Mouse (Mus musculus) heart, embryonic 16.5 days (tissue): Measurements from ENCODE around the gene Nfyc. TPM values are rescaled to one million over a fixed set of nuclear protein-coding genes. Genes with fewer than 3 reads are reported as not detected.

Source experiments
- ATAC-seq: fragments of 200-750 bp; cut with Nextera tagmentation; replicated peaks from 2 replicates; pipeline ENCODE4 v1.8.0; 2017; ENCODE audit warnings: moderate number of reproducible peaks; ENCODE audit not compliant: insufficient read depth, low FRiP score; ENCODE audit errors: extremely low read depth
- H3K27ac ChIP-seq: fragments of 300-500 bp; sonication (generic); 2 replicates; pipeline ENCODE4 v1.5.1; 2014; ENCODE audit warnings: mild to moderate bottlenecking, low read length, control low read depth, moderate library complexity
- H3K27me3 ChIP-seq: fragments of 300-500 bp; sonication (generic); 2 replicates; pipeline ENCODE4 v1.6.1; 2014; ENCODE audit warnings: low read length, mixed read lengths; ENCODE audit not compliant: control insufficient read depth, insufficient read depth
- H3K36me3 ChIP-seq: fragments of 300-500 bp; sonication (generic); 2 replicates; pipeline ENCODE4 v1.6.1; 2014; ENCODE audit not compliant: control insufficient read depth, insufficient read depth
- H3K4me1 ChIP-seq: fragments of 300-500 bp; sonication (generic); 2 replicates; pipeline ENCODE4 v1.6.1; 2014; ENCODE audit warnings: low read length, mixed read lengths; ENCODE audit not compliant: control insufficient read depth, insufficient read depth
- H3K4me2 ChIP-seq: fragments of 300-500 bp; sonication (generic); 2 replicates; pipeline ENCODE4 v1.6.1; 2014; ENCODE audit warnings: low read depth, mild to moderate bottlenecking, control low read depth, low read length
- H3K4me3 ChIP-seq: fragments of 300-500 bp; sonication (generic); 2 replicates; pipeline ENCODE4 v1.5.1; 2014; ENCODE audit warnings: mild to moderate bottlenecking, control low read depth, low read length
- H3K9ac ChIP-seq: fragments of 300-500 bp; sonication (generic); 2 replicates; pipeline ENCODE4 v1.6.1; 2014; ENCODE audit warnings: low read length, control low read depth
- H3K9me3 ChIP-seq: fragments of 300-500 bp; sonication (generic); replicated peaks from 2 replicates; pipeline ENCODE4 v1.6.1; 2016; ENCODE audit warnings: low read length; ENCODE audit not compliant: control insufficient read depth
- WGBS: fragments of 180-500 bp; shearing (Covaris S2); extraction: QIAGEN DNeasy Blood & Tissue Kit; methylation state at CpG from one replicate; pipeline ENCODE4 v1.1.7; 2014; 5-methylcytosine and 5-hydroxymethylcytosine counted together
- polyA plus RNA-seq: library from polyadenylated mRNA; unstranded; fragments of >200 nt; fragmentation: Nextera tagmentation; extraction: Ambion mirVana; gene quantifications from 2 replicates; pipeline ENCODE4 v1.2.1, GENCODE M21; 2015

The Nfyc gene
- polyA plus RNA-seq = 102 and 106 TPM in 2 replicates

DNA sequence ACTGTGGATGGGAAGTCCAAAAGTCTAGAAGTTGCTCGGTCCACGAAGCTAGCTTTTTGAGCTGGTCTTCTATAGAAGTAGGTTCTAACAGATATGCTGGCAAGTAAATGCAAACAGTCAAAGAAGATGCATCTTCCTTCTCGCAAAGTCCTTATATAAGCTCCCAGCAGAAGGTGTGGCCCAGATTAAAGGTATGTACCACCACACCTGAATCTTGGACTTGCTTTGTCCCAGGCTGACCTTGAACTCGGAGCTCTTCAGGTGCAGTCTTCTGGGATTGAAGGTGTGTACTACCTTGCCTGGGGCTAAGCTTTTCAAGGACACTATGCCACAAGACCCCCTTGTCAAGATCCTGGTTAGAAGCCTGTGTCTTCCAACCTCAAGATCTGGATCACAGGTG, at the start of gene Nfyc:
Gene Nfyc, minus strand, starts transcription at position 101 of the 400 bp plus-strand sequence.
- Histone ChIP-seq H3K27me3 (no peaks in the 10 kb centered on the region), H3K4me2 (no peak within 1 kb of the TSS), H3K9ac (no peak within 1 kb of the TSS), H3K9me3 (no peaks in the 10 kb centered on the region), H3K4me3 (no peak within 1 kb of the TSS), H3K4me1 (no peaks in the 10 kb centered on the region), H3K27ac (no peak within 1 kb of the TSS), H3K36me3 (no peaks in the 10 kb centered on the region)
- 82% methylated on average over 4 of the region's 4 CpGs for WGBS
- no peak for ATAC-seq

DNA sequence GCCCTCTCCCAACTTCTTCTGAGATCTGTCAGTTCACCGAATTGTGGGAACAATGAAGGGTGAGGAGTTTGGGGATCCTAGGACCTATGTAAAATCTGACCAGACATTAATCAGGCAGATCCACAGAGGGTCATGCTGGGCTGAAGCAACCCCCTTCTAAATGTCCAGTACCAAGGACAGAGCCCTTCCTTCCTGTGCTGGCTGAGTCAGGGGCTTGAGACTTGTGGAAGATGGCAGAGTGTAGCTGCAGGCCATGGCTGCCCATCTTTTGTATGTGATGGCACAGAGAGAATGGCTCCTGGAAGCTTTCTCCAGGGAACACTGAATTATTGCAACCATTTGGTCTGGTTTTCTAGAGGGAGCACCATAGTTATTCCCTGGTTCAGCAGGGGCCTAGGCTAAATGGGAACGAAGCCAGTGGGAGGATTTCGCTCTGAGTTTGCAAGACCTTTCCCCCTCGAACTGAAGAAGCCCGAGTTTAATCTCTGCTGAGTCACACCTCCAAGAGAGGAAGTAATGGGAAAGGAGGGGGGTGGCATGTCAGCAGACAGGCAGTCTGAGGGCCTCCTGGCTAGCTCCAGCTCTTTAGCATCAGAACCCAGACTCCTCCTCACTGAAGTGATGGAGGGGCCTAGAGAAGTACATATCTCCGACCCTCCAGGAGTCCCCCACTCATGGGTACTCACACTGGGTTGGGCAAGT, 49.5 kb upstream of the Nfyc start:
- H3K36me3 ChIP-seq = no peaks in the 10 kb centered on the region
- H3K9me3 ChIP-seq = no peaks in the 10 kb centered on the region
- peaks cover 10% of the 10 kb centered on the region for H3K4me1 ChIP-seq
- whole genome bisulfite sequencing = 40% methylated on average over 6 of the region's 6 CpGs
- H3K27me3 ChIP-seq = no peaks in the 10 kb centered on the region
- no peak overlapping the region for H3K9ac ChIP-seq
- H3K4me2 ChIP-seq = no peak overlapping the region
- ATAC-seq = no peak
- H3K27ac ChIP-seq = no peak overlapping the region
- H3K4me3 ChIP-seq = no peak overlapping the region

DNA sequence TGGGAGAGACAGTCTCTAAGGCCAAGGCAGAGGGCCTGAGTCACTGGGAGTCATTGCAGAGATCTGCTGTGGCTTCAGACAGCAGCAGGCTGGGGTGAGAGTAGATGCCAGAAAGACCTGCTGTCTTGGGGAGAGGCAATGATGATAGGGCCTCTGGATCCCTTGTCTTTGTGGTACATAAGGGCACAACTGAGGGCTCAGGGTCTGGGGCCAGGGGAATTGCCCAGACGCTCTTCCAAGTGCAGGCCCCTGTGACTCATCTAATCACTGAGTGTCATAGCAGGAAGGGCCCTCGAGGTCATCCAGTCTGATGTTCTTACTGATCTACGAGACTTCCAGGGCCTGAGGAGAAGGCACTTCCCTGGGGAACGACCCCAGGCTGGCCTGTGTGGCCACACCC, 48.0 kb upstream of the Nfyc start:
- ATAC-seq = no peak
- Histone ChIP-seq H3K27me3 (no peaks in the 10 kb centered on the region), H3K36me3 (no peaks in the 10 kb centered on the region), H3K4me1 (no peaks in the 10 kb centered on the region), H3K9ac (no peak overlapping the region), H3K9me3 (no peaks in the 10 kb centered on the region), H3K27ac (no peak overlapping the region), H3K4me2 (no peak overlapping the region), H3K4me3 (no peak overlapping the region)
- WGBS = 34% methylated on average over 4 of the region's 4 CpGs

- no peak for ATAC-seq
- H3K9me3 ChIP-seq = no peaks in the 10 kb centered on the region
Measured at GRCm38 (mm10) chr4:120878728-120879127, 47.4 kb upstream of the Nfyc start.

DNA sequence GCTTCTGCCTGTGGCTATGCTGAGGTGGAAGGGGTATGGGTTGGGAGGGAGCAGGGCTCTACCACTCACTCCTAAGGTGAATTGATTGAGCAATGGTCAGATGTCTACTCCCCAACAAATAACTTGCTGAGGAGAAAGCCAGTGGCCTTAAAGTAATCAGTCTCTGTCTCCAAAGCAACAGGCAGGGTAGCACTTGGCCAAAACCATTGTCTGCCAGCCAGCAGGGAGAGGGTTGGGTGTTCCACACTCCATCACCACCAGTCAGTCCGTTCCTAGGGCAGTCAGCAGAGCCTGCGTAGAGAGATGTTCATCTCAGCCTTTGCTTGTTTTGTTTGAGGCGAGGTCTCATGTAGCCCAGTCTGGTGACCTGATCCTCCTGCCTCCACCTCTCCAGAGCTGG, 44.6 kb upstream of the Nfyc start:
- H3K36me3 ChIP-seq = no peaks in the 10 kb centered on the region
- H3K9ac ChIP-seq = no peak overlapping the region
- no peaks in the 10 kb centered on the region for H3K9me3 ChIP-seq
- H3K4me2 ChIP-seq = no peak overlapping the region
- no peak overlapping the region for H3K27ac ChIP-seq
- WGBS = 62% methylated on average over 3 of the region's 3 CpGs
- H3K27me3 ChIP-seq = no peaks in the 10 kb centered on the region
- no peak for ATAC-seq
- H3K4me3 ChIP-seq = no peak overlapping the region
- H3K4me1 ChIP-seq = no peaks in the 10 kb centered on the region

More at GRCm38 (mm10) chr4:120878728-120879127, 47.4 kb upstream of the Nfyc start:
- no peak overlapping the region for H3K9ac ChIP-seq
- 56% methylated on average over 3 of the region's 3 CpGs for WGBS
- no peak overlapping the region for H3K27ac ChIP-seq
- H3K4me1 ChIP-seq = no peaks in the 10 kb centered on the region
- H3K4me3 ChIP-seq = no peak overlapping the region
- H3K27me3 ChIP-seq = no peaks in the 10 kb centered on the region
- H3K4me2 ChIP-seq = no peak overlapping the region
- H3K36me3 ChIP-seq = no peaks in the 10 kb centered on the region

GRCm38 (mm10) chr4:120870262-120870748, 38.9 kb upstream of the Nfyc start:
- WGBS = 55% methylated on average over 7 of the region's 7 CpGs
- no peak for ATAC-seq
- Histone ChIP-seq H3K27ac (no peak overlapping the region), H3K27me3 (0 out of 2 replicates have a peak, but pooled peaks cover 3% of the 10 kb centered on the region), H3K4me2 (no peak overlapping the region), H3K4me3 (no peak overlapping the region), H3K9me3 (no peaks in the 10 kb centered on the region), H3K36me3 (no peaks in the 10 kb centered on the region), H3K9ac (no peak overlapping the region), H3K4me1 (no peaks in the 10 kb centered on the region)

GRCm38 (mm10) chr4:120868988-120869387, 37.6 kb upstream of the Nfyc start:
- Histone ChIP-seq H3K27ac (no peak overlapping the region), H3K9ac (no peak overlapping the region), H3K4me3 (no peak overlapping the region), H3K4me1 (no peaks in the 10 kb centered on the region), H3K9me3 (no peaks in the 10 kb centered on the region), H3K36me3 (no peaks in the 10 kb centered on the region), H3K4me2 (no peak overlapping the region), H3K27me3 (0 out of 2 replicates have a peak, but pooled peaks cover 6% of the 10 kb centered on the region)
- no peak for ATAC-seq
- WGBS = 57% methylated on average over 3 of the region's 3 CpGs

- 0 out of 2 replicates have a peak, but pooled peaks cover 6% of the 10 kb centered on the region for H3K27me3 ChIP-seq
- no peak for ATAC-seq
- H3K36me3 ChIP-seq = no peaks in the 10 kb centered on the region
- no peak overlapping the region for H3K4me3 ChIP-seq
- H3K4me1 ChIP-seq = no peaks in the 10 kb centered on the region
- 68% methylated on average over 5 of the region's 5 CpGs for WGBS
- H3K27ac ChIP-seq = no peak overlapping the region
- H3K4me2 ChIP-seq = no peak overlapping the region
- H3K9me3 ChIP-seq = no peaks in the 10 kb centered on the region
- H3K9ac ChIP-seq = no peak overlapping the region
Measured at GRCm38 (mm10) chr4:120868246-120868645, 36.9 kb upstream of the Nfyc start.

DNA sequence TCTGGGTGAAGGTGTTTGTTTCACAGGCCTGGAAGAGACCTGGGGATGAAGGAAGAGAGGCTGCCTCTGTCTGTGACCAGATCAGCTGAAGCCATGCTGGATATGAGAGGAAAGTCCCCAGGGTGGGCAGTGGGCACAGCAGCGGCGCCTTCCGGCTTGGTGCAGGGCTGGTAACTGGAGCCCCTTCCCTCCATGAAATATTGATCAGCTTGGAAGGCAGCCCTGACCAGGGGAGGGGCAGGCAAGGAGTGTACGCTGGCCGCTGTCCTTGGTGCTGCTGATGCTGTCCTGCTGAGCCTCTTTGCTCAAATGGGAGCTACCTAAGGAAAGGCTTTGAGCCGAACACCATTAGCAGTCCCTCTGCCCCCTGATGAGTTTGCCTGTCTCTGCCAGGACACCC, 34.8 kb upstream of the Nfyc start:
- ATAC-seq = 0 out of 2 replicates have a peak, but pooled peaks have one; percentile 23
- Histone ChIP-seq H3K36me3 (no peaks in the 10 kb centered on the region), H3K4me3 (no peak overlapping the region), H3K27ac (no peak overlapping the region), H3K4me2 (no peak overlapping the region), H3K9ac (no peak overlapping the region), H3K4me1 (0 out of 2 replicates have a peak, but pooled peaks cover under 1% of the 10 kb centered on the region), H3K27me3 (0 out of 2 replicates have a peak, but pooled peaks cover 9% of the 10 kb centered on the region), H3K9me3 (no peaks in the 10 kb centered on the region)
- 8% methylated on average over 6 of the region's 6 CpGs for WGBS
